Mouse (Mus musculus): Measurements from ENCODE around the gene Eps8l1. TPM values are rescaled to one million over a fixed set of nuclear protein-coding genes. Genes with fewer than 3 reads are reported as not detected.

The Eps8l1 gene
- total and polyA plus RNA-seq, 3 experiments: 0.11 TPM; not detected in 2

DNA sequence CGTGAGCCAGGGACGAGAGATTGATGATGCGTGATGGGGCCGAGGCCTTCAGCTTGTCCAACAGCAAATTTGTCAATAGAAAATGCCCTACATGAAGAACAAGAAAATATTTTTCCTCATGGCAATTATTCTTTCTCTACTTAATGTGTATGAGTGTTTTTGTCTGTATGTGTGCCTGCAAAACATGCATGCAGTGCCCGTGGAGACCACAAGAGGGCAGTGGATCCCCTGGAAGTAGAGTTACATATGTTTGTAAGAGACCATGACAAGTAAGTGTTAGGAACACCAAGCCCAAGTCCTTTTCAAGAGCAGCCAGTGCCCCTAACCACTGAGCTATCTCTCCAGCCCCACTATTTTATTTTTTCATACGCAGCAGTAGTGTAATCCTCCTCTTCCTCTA, 28.9 kb upstream of the Eps8l1 start:
- TF ChIP-seq CTCF (IDR thresholded peaks at IDR 0.05; ENCODE audit: low read depth, low read length) (peak; percentile 89), GATA2 (IDR thresholded peaks at IDR 0.05; ENCODE audit: borderline replicate concordance, low read depth, low read length) (no peak)
- Histone ChIP-seq H3K4me3 (ENCODE audit: low read depth, low read length) (no peak overlapping the region), H3K4me1 (ENCODE audit: insufficient read depth, low read depth, low read length) (no peaks in the 10 kb centered on the region; the same call in 1 of the 2 replicates), H3K9me3 (replicated peaks) (0 out of 2 replicates have a peak, but pooled peaks cover 2% of the 10 kb centered on the region), H3K27me3 (ENCODE audit: insufficient read depth, low read length) (no peaks in the 10 kb centered on the region), H3K36me3 (replicated peaks) (peaks cover 97% of the 10 kb centered on the region)
- DNase-seq (ENCODE audit: low spot score): no peak
- no peak for ATAC-seq (ENCODE audit: extremely low read depth, insufficient number of reproducible peaks, low FRiP score, poor library complexity, severe bottlenecking)

DNA sequence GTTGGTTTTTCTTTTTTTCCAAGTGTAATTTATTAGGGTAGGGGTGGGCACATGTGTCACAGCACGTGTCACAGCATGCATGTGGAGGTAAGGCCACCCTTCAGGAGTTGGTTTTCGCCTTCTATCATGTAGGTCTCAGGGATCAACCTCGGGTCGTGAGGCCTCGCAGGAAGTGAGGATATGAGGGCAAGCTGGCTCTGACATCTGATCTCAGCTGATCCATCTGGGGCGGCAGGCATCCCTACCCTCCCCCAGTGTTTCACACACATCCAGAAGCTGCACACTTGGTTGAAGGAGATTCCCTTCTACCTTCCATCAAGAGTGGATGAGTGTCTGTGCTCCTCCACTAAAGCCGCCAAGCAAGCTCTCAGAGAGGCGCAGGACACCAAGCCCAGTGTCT, 28.4 kb upstream of the Eps8l1 start:
- Histone ChIP-seq H3K9me3 (replicated peaks) (0 out of 2 replicates have a peak, but pooled peaks cover 2% of the 10 kb centered on the region), H3K4me1 (ENCODE audit: insufficient read depth, low read depth, low read length) (no peaks in the 10 kb centered on the region; the same call in 1 of the 2 replicates), H3K27me3 (ENCODE audit: insufficient read depth, low read length) (no peaks in the 10 kb centered on the region), H3K36me3 (replicated peaks) (peaks cover 97% of the 10 kb centered on the region), H3K4me3 (ENCODE audit: low read depth, low read length) (no peak overlapping the region)
- ATAC-seq (ENCODE audit: extremely low read depth, insufficient number of reproducible peaks, low FRiP score, poor library complexity, severe bottlenecking) (no peak), DNase-seq (ENCODE audit: low spot score) (no peak)
- TF ChIP-seq POLR2AphosphoS5 (IDR thresholded peaks at IDR 0.05; ENCODE audit: insufficient replicate concordance, low read depth, low read length): no peak
- no peak for TF ChIP-seq GATA1 (IDR thresholded peaks at IDR 0.05; ENCODE audit: borderline replicate concordance, low read length)
- no peak for TF ChIP-seq CTCF (IDR thresholded peaks at IDR 0.05; ENCODE audit: low read depth, low read length)
- no peak for TF ChIP-seq GATA2 (IDR thresholded peaks at IDR 0.05; ENCODE audit: borderline replicate concordance, low read depth, low read length)
- no peak for TF ChIP-seq TAL1 (conservative IDR thresholded peaks at IDR 0.05; ENCODE audit: low read depth, low read length)

DNA sequence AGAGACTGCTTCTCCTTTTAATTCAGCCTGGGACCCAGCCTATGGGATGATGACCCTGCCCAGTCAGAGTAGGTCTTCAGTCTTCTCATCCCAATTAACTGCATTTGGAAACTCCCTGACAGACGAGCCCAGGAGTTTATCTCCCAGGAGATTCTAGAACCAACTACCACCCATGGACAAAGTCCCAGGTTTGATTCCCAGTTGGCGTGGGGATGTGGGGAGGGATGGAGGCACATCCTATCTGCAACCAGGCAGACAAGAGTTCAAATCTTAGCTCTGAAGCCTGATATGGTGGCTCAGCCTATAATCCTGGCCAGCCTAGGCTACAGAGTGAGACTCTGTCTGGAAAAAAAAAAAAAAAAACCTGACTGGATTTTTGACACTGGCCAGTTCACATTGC, 22.8 kb upstream of the Eps8l1 start:
- H3K4me3 ChIP-seq (ENCODE audit: low read depth, low read length): no peak overlapping the region
- DNase-seq (ENCODE audit: low spot score) (no peak), ATAC-seq (ENCODE audit: extremely low read depth, insufficient number of reproducible peaks, low FRiP score, poor library complexity, severe bottlenecking) (no peak)
- TF ChIP-seq POLR2AphosphoS5 (IDR thresholded peaks at IDR 0.05; ENCODE audit: insufficient replicate concordance, low read depth, low read length) (no peak), GATA1 (IDR thresholded peaks at IDR 0.05; ENCODE audit: borderline replicate concordance, low read length) (no peak), CTCF (IDR thresholded peaks at IDR 0.05; ENCODE audit: low read depth, low read length) (no peak), GATA2 (IDR thresholded peaks at IDR 0.05; ENCODE audit: borderline replicate concordance, low read depth, low read length) (no peak), TAL1 (conservative IDR thresholded peaks at IDR 0.05; ENCODE audit: low read depth, low read length) (no peak)
- peaks cover 94% of the 10 kb centered on the region for H3K36me3 ChIP-seq (replicated peaks)
- H3K27me3 ChIP-seq (ENCODE audit: insufficient read depth, low read length): no peaks in the 10 kb centered on the region
- H3K9me3 ChIP-seq (replicated peaks): no peaks in the 10 kb centered on the region
- H3K4me1 ChIP-seq (ENCODE audit: insufficient read depth, low read depth, low read length): peaks cover 6% of the 10 kb centered on the region; the same call in 1 of the 2 replicates

DNA sequence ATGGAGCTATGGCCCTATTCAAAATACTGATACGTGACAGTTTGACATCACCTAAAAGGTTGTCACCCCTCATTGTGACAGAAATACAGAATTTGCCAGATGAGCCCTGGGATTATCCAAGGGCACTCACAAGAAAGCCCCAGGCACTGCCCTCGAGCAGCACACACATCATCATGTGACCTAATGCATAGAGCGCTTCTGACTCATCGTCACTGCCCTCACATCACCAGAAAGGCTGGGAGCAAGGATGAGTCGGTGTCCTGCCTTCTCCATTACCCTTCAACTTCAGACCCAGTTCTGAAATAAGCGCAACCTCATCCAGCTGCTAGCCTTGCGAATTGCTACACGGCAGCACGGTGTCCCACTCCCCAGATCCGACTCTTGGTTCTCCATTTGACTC, 19.9 kb upstream of the Eps8l1 start:
- no peak overlapping the region for H3K4me3 ChIP-seq (ENCODE audit: low read depth, low read length)
- TF ChIP-seq GATA2 (IDR thresholded peaks at IDR 0.05; ENCODE audit: borderline replicate concordance, low read depth, low read length): no peak
- TF ChIP-seq TAL1 (conservative IDR thresholded peaks at IDR 0.05; ENCODE audit: low read depth, low read length): no peak
- TF ChIP-seq GATA1 (IDR thresholded peaks at IDR 0.05; ENCODE audit: borderline replicate concordance, low read length): no peak
- TF ChIP-seq CTCF (IDR thresholded peaks at IDR 0.05; ENCODE audit: low read depth, low read length): no peak
- no peak for TF ChIP-seq POLR2AphosphoS5 (IDR thresholded peaks at IDR 0.05; ENCODE audit: insufficient replicate concordance, low read depth, low read length)
- H3K4me1 ChIP-seq (ENCODE audit: insufficient read depth, low read depth, low read length): peaks cover 26% of the 10 kb centered on the region
- ATAC-seq (ENCODE audit: extremely low read depth, insufficient number of reproducible peaks, low FRiP score, poor library complexity, severe bottlenecking) (no peak), DNase-seq (ENCODE audit: low spot score) (no peak)
- peaks cover 85% of the 10 kb centered on the region for H3K36me3 ChIP-seq (replicated peaks)
- no peaks in the 10 kb centered on the region for H3K27me3 ChIP-seq (ENCODE audit: insufficient read depth, low read length)
- H3K9me3 ChIP-seq (replicated peaks): no peaks in the 10 kb centered on the region

DNA sequence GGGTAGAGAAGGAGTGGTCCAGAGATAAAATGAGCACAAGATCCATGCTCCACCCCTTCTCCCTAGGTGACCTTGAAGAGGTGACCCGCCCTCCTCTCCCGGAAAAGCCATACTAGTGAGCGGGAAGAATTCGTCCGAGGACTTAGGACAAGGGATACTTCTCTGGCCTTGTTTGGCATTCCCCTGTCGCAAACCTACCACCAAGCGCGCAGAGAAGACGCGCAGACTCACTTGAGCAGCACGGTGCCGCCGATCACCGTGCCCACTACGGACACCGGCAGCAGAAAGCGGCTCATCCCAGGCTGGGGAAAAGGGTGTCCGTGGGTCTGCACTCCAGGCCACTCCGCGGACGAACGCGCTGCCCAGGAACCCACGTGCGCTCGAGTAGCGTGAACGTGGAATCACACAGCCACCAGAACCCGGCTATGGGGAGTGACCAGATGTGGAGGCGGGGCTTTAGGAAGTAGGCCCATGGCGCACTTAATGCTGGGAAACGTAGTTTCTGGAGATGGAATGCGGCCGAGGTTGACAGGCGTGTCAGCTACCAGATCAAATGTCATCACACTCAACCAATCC, 15.2 kb upstream of the Eps8l1 start, which contains the start of gene Rdh13:
Gene Rdh13 (minus strand): TSS at position 434 of the 576 bp plus-strand sequence.
- TF ChIP-seq GATA2 (IDR thresholded peaks at IDR 0.05; ENCODE audit: borderline replicate concordance, low read depth, low read length): no peak
- no peak for TF ChIP-seq CTCF (IDR thresholded peaks at IDR 0.05; ENCODE audit: low read depth, low read length)
- TF ChIP-seq POLR2AphosphoS5 (IDR thresholded peaks at IDR 0.05; ENCODE audit: insufficient replicate concordance, low read depth, low read length): no peak
- peaks cover 44% of the 10 kb centered on the region for H3K36me3 ChIP-seq (replicated peaks)
- H3K4me3 ChIP-seq (ENCODE audit: low read depth, low read length): peak within 1 kb of the TSS; percentile 97
- DNase-seq (ENCODE audit: low spot score): peak; percentile 96
- H3K9me3 ChIP-seq (replicated peaks): no peaks in the 10 kb centered on the region
- ATAC-seq (ENCODE audit: extremely low read depth, insufficient number of reproducible peaks, low FRiP score, poor library complexity, severe bottlenecking): peak; percentile 98
- peaks cover 7% of the 10 kb centered on the region for H3K27me3 ChIP-seq (ENCODE audit: insufficient read depth, low read length)
- peaks cover 31% of the 10 kb centered on the region for H3K4me1 ChIP-seq (ENCODE audit: insufficient read depth, low read depth, low read length)

DNA sequence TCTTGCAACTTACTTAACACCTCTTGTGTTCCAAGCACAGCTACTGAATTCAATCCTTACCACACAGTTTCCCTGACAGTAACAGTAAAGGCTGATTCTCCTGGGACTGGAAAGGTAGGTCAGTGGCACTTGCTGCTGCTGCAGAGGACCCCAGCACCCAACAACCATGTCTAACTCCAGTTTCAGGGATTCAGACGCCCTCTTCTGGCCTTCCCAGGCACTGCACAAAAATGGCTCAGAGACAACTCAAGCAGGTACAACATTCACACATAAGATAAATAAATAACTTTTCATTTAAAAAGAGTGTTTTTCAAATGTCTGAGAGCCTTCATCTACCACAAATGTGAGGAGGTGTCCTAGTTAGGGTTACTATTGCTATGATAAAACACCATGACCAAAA, 13.3 kb upstream of the Eps8l1 start:
- Histone ChIP-seq H3K4me3 (ENCODE audit: low read depth, low read length) (no peak overlapping the region), H3K9me3 (replicated peaks) (no peaks in the 10 kb centered on the region)
- ATAC-seq (ENCODE audit: extremely low read depth, insufficient number of reproducible peaks, low FRiP score, poor library complexity, severe bottlenecking): no peak

More for the DNA sequence above, 13.3 kb upstream of the Eps8l1 start:
- Histone ChIP-seq H3K4me1 (ENCODE audit: insufficient read depth, low read depth, low read length) (peaks cover 25% of the 10 kb centered on the region), H3K27me3 (ENCODE audit: insufficient read depth, low read length) (peaks cover 10% of the 10 kb centered on the region), H3K36me3 (replicated peaks) (peaks cover 25% of the 10 kb centered on the region)
- TF ChIP-seq POLR2AphosphoS5 (IDR thresholded peaks at IDR 0.05; ENCODE audit: insufficient replicate concordance, low read depth, low read length) (no peak), TAL1 (conservative IDR thresholded peaks at IDR 0.05; ENCODE audit: low read depth, low read length) (no peak), GATA1 (IDR thresholded peaks at IDR 0.05; ENCODE audit: borderline replicate concordance, low read length) (no peak), CTCF (IDR thresholded peaks at IDR 0.05; ENCODE audit: low read depth, low read length) (no peak), GATA2 (IDR thresholded peaks at IDR 0.05; ENCODE audit: borderline replicate concordance, low read depth, low read length) (no peak)
- no peak for DNase-seq (ENCODE audit: low spot score)
